Mouse (Mus musculus): ENCODE results near the gene Sdccag8.

Sdccag8 gene

DNA sequence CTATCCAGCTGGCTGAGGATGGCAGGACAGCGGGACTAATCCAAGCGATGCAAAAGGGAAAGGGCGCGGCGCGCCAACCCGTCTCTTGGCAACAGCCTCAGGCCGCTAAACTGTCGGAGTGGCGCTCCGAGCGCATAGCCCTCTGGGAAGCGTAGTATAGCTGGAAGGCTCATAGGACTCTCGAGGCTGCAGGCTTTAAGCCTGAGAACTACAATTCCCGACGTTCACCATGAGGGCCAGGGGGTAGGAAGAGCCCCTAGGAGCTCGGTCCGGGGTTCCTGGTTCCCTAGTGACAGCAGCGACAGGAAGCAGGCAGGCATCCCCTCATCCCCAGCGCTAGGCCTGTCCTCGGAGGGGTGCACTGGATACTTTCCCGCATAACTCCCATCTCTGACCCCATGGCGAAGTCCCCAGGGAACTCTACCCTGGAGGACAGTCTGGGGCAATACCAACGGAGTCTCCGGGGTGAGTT is at the start of gene Sdccag8:
Gene Sdccag8, plus strand, starts transcription at position 70 of the 472 bp plus-strand sequence.
- peak; percentile 98 for DNase-seq

DNA sequence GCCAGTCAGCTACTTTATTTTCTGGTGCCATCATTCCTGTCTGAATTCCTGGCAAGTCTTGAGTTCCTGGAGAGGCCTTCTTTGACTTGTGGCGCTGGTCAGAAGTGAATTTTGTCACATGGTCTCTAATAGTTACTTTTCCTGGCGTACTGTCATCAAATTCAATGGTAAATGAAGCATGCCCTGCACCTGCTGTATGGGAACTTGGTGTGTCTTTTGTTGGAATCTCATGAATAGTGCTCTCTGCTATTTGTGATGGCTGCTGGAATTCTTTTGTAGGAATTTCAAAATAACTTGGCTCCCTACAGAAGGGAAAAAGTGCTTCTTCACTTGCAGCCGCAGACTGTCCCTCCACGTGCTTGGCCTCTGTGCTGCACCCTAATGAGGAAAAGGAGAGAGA is 39.9 kb upstream of the Sdccag8 start:
- DNase-seq = no peak

DNA sequence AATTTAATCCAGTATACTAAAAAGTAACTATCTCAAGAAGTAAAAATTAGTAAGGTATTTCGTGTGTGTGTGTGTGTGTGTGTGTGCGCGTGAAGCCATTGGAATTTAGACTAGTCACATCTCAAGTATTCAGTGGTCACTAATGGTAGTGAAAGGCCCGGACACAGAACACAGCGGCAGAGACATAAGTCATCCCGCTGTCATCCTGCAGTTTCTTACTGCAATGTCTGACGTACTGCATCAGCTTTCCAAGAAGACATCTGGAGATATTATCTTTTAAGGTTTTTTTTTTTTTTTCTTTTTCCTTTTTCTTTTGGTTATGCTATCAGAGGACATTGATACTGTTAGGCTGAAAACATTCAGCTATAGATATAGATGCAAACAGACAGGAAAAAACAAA is 25.1 kb upstream of the Sdccag8 start:
- DNase-seq = no peak

DNA sequence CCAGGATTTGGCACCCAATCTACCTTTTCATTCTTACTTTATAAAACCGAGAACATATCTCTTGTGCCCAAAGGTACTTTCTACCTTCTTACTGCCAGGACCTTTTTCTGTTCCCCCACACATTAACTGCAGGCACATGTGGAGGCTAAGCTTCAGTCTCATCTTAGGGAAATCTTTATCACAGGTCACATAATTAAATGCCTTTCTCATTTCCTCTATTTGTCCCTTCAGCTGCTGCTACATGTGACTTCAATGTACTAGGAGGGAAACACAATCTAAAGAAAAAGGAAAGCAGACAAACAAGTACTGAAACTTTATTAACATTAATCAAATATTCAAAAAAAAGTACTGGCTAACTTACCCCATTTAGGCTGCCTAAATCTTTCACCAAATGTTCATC is 22.3 kb upstream of the Sdccag8 start:
- DNase-seq = no peak

DNA sequence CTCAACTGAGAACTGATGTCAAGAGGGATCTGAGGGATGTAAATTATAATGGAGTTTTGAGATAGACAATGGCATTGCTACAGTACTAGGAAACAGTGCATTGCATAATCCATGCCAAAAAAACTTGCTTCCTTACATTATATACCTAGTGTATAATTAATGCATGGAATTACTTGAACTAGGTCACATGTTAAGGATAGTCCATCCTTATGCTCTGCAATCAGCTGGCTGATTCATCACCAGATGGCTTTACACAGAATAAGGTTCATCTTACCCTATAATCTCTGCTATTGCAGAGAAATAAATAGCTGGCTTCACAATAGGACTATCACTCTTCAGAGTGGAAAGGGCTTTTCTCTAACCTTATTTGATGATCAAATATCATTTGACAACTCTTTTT is 15.8 kb upstream of the Sdccag8 start:
- DNase-seq = no peak

DNA sequence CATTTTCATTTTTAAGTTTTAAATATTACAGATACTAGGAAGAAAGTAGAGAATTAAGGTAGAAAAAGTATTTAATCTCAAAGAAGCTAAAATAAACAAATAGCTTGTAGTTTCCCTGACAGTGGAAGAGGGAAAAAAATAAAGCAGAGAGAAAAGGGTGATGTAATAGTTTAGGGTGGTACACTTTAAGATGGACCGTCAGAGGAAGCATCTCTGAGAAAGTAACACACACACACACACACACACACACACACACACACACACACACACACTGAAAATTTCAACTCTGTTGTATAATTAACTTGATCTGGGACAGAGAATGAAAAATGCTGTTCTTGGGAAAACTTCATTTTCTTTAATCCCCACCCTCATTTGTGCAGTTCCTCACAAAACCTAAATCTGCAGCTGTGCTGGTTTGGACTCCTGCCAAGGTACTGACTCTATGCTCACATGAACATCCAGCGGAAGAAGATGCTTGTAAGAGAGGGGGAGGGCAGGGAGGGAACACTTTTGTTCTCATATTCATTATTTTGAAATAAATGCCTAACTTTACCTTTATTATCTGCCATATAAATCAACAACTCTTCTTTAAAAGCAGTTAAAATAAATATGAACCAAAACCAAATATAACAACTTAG is 13.6 kb upstream of the Sdccag8 start:
- DNase-seq = peak; percentile 74

DNA sequence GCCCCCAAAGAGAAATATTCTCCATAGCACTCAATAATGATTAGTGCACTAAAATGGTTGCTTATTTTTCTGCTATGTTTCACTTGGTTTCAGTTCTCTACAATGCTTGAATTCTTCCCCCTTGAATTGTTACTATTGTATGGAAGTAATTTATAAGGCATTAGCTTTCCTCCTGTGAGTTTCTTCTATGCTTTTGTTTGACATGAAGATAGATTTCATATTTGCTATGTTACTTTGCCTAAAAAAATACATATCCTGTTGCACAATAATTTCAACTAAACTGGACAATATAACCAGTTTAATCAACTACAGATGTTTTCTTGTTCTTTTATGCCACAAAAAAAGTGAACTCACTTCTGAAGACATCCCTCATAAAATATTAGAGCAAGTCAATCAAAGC is 4.3 kb upstream of the Sdccag8 start:
- DNase-seq = no peak

DNA sequence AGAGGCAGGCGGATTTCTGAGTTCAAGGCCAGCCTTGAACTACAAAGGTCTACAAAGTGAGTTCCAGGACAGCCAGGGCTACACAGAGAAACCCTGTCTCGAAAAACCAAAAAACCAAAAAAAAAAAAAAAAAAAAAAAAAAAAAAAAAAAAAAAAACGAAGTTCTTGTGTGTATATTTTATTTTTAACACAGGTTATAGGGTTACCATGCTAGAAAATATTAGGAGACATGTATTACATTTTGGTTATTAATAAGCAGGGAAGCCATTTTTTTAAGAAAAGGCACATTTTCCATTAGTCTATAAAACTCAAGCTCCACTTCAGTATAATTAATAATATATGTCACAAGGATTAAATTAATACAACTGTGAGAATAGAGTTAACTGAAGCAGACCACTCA is 2.6 kb upstream of the Sdccag8 start:
- DNase-seq = no peak

DNA sequence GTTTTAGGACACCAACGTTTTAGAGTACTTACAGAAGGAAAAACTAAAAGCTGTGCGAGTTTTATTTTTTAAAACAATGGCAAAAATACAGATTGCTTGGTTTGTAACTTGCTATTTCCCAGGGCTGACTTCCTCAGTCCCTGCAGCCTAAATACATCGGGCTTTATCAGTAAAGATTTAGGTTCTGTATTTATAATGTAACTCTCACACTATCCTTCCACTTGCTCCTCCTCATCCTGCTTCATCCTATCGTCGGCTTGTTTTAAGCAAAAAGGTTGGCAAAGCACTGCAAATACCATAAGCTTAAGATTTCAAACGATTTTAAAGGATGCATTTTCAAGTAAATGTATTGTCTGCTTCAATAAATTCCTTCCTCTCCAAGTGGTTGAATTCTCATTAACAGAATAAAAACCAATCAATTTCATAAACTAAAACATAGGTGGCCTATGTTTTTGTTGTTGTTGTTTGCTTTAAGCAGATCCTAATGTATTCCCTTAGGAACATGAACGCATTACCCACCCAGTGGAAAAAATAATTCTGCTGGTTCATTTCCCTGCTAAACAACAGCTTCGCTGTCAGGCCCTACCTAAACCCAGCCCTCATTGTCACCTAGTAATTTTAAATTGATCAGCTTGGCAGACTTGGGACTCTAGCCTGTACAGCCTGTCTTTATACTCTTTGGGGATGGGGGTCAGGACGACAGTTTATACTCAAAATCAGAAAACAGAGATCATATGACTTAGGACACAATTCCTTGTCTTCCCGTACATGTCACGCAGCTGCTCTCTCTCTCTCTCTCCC is 1.8 kb upstream of the Sdccag8 start:
- DNase-seq = no peak

DNA sequence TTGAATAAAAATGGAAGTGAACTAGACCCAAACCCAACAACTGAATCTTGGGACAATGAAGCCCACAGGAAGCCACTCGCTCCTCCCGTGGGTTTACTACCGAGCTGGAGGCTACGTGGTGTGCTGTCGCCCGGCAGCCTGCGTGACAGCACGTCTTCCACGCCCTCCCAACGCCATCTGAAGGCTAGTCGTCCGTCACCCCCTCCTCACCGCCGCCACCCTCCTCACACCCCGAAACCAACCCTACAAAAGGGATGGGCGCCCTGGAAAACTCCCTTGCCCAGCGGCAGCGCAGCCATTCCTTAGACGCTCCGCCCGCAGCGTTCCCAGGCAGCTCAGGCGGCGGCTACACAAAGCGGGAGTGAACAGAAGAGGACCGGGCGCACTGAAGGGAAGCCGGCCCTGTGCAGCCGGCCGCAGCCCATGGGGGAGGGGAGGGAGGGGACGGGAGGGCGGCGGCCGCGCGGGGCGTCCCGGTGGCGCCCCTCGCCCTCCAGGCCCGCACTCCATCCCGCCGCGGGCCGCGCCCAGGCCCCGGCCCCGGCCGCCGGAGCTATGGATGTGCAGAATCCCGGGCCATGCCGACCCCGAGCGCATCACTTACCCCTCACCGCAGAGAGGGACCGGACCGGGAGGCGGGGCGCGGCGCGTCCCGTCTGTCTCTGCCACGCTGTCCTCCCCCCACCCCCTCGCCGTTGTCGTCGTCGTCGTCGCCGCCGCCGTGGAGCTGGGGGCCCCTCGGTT is 996 bp upstream of the Sdccag8 start:
- peak; percentile 83 for DNase-seq

DNA sequence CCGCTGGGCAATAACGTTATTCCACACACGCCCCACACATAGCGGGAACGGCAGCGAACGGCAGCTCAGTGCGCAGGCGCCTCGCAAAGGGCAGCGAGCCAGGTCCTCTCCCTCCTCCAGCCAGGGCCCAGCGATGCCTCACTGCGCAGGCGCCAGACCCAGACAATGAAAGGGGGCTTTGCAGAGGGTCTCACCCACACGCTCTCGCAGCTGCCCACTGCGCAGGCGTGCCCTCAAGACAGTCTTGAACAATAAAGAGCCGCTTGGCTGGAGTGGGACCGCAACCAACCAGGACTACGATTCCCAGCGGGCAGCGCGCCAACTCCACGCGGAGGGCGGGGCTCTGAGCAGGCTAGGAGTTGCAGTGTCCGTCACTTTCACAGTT is 432 bp upstream of the Sdccag8 start, which contains the start of gene Cep170:
Gene Cep170, minus strand, starts transcription at position 32 of the 385 bp plus-strand sequence.
- peak; percentile 95 for DNase-seq

DNA sequence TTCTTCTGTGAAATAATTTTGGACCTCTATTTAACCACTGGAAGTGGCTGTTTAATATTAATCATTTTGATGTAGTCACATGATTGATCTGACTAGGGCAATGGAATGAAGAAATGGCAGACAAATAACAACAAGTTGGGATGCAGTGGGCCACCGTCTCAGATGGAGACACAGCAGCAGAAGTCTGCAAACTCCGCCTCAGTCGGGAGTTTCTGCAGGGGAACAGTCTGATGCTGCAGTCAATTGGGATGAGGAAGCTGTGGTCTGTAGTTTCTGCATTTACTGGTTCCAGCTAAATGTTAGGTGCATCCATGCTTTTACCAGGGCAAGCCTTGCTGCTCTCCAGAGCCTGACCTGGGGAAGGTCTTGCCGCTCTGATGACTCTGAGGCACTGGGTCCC is 2.3 kb downstream of the Sdccag8 start:
- no peak for DNase-seq

DNA sequence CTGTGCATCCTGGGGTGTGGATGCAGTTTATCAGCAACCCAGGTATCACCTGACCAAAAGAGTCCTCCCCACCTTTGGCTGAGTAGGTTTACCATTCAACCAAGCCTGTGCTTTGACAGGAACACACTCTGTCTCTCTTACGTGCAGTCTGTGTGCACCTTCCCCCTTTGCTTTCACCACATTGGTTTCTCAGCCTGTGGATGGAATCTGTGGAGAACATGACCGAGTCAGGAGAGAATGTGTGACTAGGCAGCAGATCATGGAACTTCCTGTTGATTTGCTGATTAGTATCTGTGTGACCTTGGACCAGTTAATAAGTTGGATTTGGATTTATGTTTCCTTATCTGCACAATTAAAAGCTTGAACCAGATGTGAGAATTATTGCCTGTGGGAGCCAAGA is 3.7 kb downstream of the Sdccag8 start:
- no peak for DNase-seq

DNA sequence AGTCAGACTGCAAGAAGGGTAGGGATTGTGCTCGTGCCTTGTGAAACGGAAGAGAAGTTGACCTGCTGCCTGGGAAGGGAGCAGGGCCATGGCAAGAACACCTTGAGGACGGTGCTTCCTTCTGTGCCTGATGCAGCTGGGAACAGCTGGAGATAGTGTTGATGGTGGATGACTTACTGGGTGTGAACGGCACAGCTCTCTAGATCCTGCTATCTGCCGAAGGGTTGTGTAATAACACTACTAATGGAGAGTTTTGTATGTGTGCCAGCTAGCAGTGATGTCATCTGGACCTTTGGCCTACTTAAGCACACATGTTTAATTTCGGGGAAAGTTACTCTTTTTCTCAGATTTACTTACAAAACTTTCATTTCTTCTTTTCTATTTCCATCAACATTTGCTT is 4.3 kb downstream of the Sdccag8 start:
- DNase-seq = no peak

DNA sequence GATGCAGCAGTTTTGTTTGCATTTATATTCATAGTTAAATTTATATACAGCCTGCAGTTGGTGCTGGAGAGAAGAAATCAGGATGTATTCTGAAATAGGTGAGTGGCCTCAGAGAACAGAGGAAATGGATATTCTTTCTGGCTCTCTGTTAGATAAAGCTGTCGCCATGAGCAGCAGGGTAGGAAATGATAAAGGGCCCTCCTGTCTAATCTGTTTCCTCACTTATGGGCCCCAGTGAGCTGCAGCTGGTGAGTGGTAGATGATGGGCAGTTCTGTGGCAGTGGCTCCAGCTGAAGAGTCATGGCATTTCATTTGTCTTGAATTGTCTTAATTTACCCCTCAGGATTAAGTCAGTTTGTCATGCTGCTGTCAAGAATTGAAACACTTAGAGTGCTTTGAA is 7.5 kb downstream of the Sdccag8 start:
- DNase-seq = no peak

DNA sequence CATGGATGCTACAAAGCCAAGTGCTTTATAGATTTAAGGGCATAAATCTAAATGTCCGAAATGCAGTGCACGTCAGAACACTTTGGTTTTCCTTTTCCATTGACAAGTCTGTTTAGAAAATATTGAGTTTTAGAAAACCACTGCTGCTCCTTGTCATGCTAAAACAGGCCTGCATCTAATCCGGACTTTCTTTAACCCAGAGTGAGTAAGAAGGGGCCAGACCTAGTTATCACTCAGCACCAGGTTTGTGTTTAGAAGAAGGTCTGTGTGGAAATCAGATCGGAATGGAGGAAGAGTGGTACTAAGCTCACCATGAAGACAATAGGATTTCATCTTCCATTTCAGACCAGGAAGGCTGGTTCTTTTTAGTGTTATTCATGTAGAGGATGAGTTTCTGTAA is 8.5 kb downstream of the Sdccag8 start:
- no peak for DNase-seq

DNA sequence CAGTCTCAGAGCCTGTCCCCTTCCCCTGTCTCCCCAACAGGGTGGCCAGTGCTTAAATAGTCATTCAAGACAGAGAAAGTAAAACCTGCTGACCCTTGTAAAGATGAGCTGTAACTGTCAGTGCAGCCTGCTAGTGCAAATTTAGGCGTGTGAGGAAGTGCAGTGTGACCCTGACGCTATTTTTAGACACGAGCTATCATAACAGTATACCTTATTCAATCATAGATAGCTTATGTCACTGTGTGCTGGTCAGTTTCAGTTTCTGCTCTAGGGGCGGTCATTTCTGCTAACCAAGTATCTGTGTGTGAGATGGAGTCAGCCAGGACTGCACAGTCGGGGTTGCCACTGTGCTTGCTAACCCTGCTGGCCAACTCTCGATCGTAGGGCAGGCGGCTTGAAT is 9.4 kb downstream of the Sdccag8 start:
- DNase-seq = no peak

DNA sequence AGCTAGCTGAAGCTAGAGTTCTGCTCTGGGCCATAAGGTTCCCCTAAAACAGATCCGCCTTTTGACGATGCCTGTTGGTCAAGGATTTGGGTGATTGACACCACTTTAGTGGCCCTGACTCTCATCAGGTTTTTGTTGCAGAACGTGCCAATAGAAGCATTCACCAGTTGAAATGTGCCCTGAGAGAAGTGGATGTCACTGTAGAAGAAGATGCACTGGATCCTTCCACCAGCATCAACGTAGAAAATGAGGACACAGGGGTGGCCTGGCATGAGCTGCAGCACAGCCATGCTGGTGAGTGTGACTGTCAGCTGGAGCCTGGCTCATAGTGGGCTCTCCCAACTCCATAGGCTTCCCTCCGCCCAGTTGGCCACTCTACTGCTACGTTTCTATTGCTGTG is 10.2 kb downstream of the Sdccag8 start:
- DNase-seq = no peak

DNA sequence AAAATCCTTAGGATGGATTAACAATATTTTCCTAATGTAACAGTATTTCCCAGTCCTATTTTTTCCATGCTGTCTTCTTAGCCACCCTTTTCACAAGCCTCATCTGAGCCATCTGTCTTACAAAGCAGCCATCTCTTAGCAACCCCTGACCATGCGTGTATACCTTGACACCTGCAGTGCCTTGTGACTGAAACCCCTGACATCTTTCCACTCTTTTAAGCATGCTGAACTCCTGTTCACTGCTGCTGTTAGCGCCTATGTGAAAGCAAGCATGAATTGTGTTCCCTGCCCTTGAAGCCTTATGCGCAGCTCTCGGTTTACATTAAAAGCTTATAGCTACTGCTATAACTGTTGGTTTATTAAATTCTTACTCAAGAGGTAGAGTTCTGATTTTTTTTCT is 10.6 kb downstream of the Sdccag8 start:
- no peak for DNase-seq

DNA sequence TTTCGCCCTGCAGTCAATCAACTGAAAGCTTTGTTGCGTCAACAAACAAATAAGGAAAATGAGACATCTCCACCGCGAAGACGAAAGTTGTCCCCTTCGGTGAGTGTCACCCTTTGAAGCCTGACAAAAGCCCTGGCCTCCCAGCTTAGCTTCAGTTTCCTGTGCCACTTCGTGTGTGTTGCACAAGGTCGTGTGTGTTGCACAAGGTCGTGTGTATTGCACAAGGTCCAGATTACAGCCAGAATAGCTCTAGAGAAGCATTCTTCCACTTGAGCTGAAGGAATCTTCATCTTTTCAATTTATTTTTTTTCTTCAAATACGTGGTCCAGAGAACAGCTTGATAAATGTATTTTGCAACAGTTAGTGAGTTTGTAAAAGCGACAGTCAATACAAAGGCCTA is 11.7 kb downstream of the Sdccag8 start:
- no peak for DNase-seq

DNA sequence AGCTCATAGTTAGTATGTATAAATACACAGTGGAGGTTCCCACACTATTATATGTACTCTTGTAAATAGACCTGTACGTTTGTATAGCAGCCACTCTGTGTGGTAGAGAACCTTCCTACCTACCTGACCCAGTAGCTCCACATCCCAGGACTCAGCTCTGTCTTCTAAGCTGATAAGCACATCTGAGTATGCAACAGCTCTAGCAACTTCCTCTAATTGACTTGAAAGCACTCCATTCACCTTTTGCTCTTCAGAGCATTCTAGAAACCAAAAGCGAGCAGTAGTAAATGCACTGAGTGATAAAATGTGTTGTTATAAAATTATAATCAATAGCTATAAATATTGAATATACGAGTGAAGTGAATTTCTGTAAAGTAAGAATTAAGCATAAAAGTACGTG is 12.5 kb downstream of the Sdccag8 start:
- no peak for DNase-seq

DNA sequence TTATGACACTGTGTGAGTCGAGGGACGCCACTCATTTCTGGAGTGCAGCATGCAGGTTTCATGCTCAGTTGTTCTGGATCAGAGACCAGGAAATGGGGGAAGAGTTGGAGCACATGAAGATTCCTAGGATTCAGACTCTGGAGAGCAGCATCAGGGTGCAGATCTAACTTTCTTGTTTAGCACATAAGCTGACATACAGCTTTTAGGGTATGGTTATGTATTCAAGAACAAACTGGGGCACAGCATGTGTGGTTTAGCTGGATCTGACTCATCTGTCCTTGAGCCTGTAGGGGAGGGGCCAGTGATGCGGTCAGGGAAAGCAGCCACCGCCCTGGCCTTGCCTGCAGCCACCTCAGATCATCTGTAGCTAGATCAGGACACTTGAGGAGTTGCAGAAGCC is 12.9 kb downstream of the Sdccag8 start:
- no peak for DNase-seq

DNA sequence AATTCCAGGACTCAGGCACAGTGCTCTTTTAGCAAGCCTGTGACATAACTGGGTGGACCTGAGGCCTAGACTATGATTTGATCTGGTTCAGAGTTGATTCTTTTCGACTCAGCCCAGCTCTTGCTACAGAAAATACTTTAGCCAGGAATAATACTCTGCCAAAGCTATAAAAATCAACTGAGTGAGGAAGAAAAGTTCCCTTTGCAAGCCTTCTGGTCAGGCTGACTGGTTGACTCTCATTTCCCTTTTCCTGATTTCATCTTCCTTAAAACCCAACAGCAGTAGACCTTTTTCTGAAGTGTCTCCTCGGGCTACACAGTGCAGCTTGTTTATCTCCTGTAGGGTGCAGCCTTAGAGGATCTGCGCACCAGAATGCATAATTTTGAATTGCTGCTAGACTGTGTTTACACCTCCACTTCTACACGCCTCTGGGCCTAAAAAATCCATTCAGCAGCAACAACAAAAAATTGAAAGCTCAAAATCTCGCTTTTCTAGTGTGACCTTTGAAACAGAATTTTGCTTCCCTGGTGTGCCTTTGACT is 13.6 kb downstream of the Sdccag8 start:
- DNase-seq = peak; percentile 40

DNA sequence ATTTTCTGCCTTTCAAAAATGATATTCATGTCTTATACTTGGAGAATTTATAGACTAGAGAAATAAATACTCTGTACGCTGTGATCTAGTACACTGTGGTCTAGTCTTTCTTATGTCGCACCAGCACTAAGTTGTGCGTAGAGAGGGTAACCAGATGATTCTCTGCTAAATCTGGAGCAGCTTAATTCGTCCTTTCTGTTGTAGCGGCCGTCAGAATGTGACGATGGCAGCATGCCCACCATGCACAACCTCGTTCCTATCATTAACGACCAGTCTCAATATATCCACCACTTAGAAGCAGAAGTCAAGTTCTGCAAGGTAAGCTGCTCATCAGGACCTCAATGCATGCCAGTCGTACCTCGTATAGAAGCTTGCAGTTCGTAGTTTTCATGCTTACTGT is 14.2 kb downstream of the Sdccag8 start:
- DNase-seq = no peak
